Mouse (Mus musculus) CH12.LX (cell line): ENCODE measurements around the gene Gch1. TPM values are rescaled to one million over a fixed set of nuclear protein-coding genes. Genes with fewer than 3 reads are reported as not detected.
A peak's percentile ranks its signal among the peaks of the same experiment; 100 is the strongest.

Source experiments
- DNase-seq: peaks from one replicate; pipeline ENCODE4 v3.0.0-alpha.2; 2013; ENCODE audit errors: extremely low read depth
- H3K27ac ChIP-seq: 2 replicates; pipeline ENCODE4 v1.5.1; 2012; ENCODE audit warnings: low read depth, mild to moderate bottlenecking, control low read depth, moderate library complexity; ENCODE audit not compliant: insufficient read depth
- H3K27me3 ChIP-seq: replicated peaks from 2 replicates; pipeline ENCODE3; 2012; ENCODE audit warnings: inconsistent platforms
- H3K36me3 ChIP-seq, 2 experiments: replicated peaks in 1 of 2; 2 replicates each; pipeline versions ENCODE3 to v1.6.1; 2012; ENCODE audit warnings: inconsistent platforms in 1 of 2, low read length in 1 of 2, mild to moderate bottlenecking in 1 of 2, mixed read lengths in 1 of 2, moderate library complexity in 1 of 2; ENCODE audit not compliant: control insufficient read depth in 1 of 2, insufficient read depth in 1 of 2
- H3K4me1 ChIP-seq, 2 experiments: 2 replicates each; pipeline ENCODE4 v1.6.1; 2012; ENCODE audit warnings: inconsistent platforms in 1 of 2, moderate library complexity in 1 of 2; ENCODE audit not compliant: insufficient read depth in 2 of 2, control insufficient read depth in 1 of 2
- H3K4me2 ChIP-seq: 2 replicates; pipeline ENCODE4 v1.6.1; 2012; ENCODE audit warnings: low read depth, mild to moderate bottlenecking, control low read depth; ENCODE audit not compliant: poor library complexity, insufficient read depth, severe bottlenecking
- H3K4me3 ChIP-seq, 3 experiments: fragments of 150-350 bp in 1 of 3; sonication (generic) in 1 of 3; replicated peaks in 1 of 3; 2 replicates each; pipeline versions ENCODE3 to v1.5.1; 2011 to 2012; ENCODE audit warnings: low read depth in 2 of 3, low read length in 2 of 3, mild to moderate bottlenecking in 2 of 3, moderate library complexity in 2 of 3, control low read depth in 1 of 3, improper control_type of control experiment in 1 of 3, inconsistent platforms in 1 of 3, mixed read lengths in 1 of 3; ENCODE audit not compliant: poor library complexity in 1 of 3
- H3K79me2 ChIP-seq: replicated peaks from 2 replicates; pipeline ENCODE4 v1.6.1; 2012; ENCODE audit warnings: mild to moderate bottlenecking, moderate library complexity; ENCODE audit not compliant: control insufficient read depth, poor library complexity, insufficient read depth, severe bottlenecking; ENCODE audit errors: extremely low read depth
- H3K9ac ChIP-seq: 2 replicates; pipeline ENCODE4 v1.6.1; 2012; ENCODE audit warnings: low read depth, mild to moderate bottlenecking, control low read depth, moderate library complexity; ENCODE audit not compliant: insufficient read depth
- H3K9me3 ChIP-seq: replicated peaks from 2 replicates; pipeline ENCODE3; 2012; ENCODE audit warnings: low read length, inconsistent platforms, mixed read lengths
- BHLHE40 ChIP-seq: IDR thresholded peaks from 2 replicates; pipeline ENCODE4 v1.6.1; 2011; ENCODE audit warnings: mild to moderate bottlenecking, low read depth, low read length, improper control_type of control experiment
- CTCF ChIP-seq, 2 experiments: IDR thresholded peaks in 1 of 2; conservative IDR thresholded peaks in 1 of 2; 2 replicates each; pipeline ENCODE4 v1.5.1; 2011 to 2012; ENCODE audit warnings: low read depth in 2 of 2, low read length in 2 of 2, improper control_type of control experiment in 1 of 2, inconsistent platforms in 1 of 2, mild to moderate bottlenecking in 1 of 2, moderate library complexity in 1 of 2
- E2F4 ChIP-seq: IDR thresholded peaks from 2 replicates; pipeline ENCODE4 v1.6.1; 2011; ENCODE audit warnings: low read depth, low read length, improper control_type of control experiment; ENCODE audit not compliant: insufficient replicate concordance
- ELF1 ChIP-seq: IDR thresholded peaks from 2 replicates; pipeline ENCODE4 v1.6.1; 2014; ENCODE audit warnings: low read depth, mild to moderate bottlenecking, inconsistent platforms, low read length, improper control_type of control experiment
- EP300 ChIP-seq: IDR thresholded peaks from 2 replicates; pipeline ENCODE4 v1.6.1; 2011; ENCODE audit warnings: low read length, improper control_type of control experiment
- ETS1 ChIP-seq: conservative IDR thresholded peaks from 2 replicates; pipeline ENCODE4 v1.6.1; 2012; ENCODE audit warnings: low read depth, mild to moderate bottlenecking, inconsistent platforms, low read length, improper control_type of control experiment, moderate library complexity
- GABPA ChIP-seq: IDR thresholded peaks from 2 replicates; pipeline ENCODE4 v1.6.1; 2012; ENCODE audit warnings: low read depth, low read length, improper control_type of control experiment, inconsistent platforms; ENCODE audit not compliant: insufficient replicate concordance
- JUN ChIP-seq: IDR thresholded peaks from 2 replicates; pipeline ENCODE4 v1.6.1; 2011; ENCODE audit warnings: low read depth, mild to moderate bottlenecking, low read length, improper control_type of control experiment, moderate library complexity; ENCODE audit not compliant: insufficient read depth
- JUND ChIP-seq: conservative IDR thresholded peaks from 2 replicates; pipeline ENCODE4 v1.6.1; 2011; ENCODE audit warnings: low read depth, low read length, improper control_type of control experiment
- KAT2A ChIP-seq: IDR thresholded peaks from 2 replicates; pipeline ENCODE4 v1.6.1; 2012; ENCODE audit warnings: low read length, improper control_type of control experiment, inconsistent platforms; ENCODE audit not compliant: insufficient replicate concordance
- MAX ChIP-seq: IDR thresholded peaks from 2 replicates; pipeline ENCODE4 v1.6.1; 2011; ENCODE audit warnings: low read length, improper control_type of control experiment
- MAZ ChIP-seq: IDR thresholded peaks from 2 replicates; pipeline ENCODE4 v1.6.1; 2012; ENCODE audit warnings: low read depth, mild to moderate bottlenecking, inconsistent platforms, low read length, improper control_type of control experiment, moderate library complexity
- MEF2A ChIP-seq: IDR thresholded peaks from 2 replicates; pipeline ENCODE4 v1.6.1; 2014; ENCODE audit warnings: low read depth, mild to moderate bottlenecking, inconsistent platforms, low read length, improper control_type of control experiment, borderline replicate concordance
- MXI1 ChIP-seq: IDR thresholded peaks from 2 replicates; pipeline ENCODE4 v1.6.1; 2011; ENCODE audit warnings: mild to moderate bottlenecking, low read depth, low read length, improper control_type of control experiment
- MYC ChIP-seq: IDR thresholded peaks from 2 replicates; pipeline ENCODE4 v1.6.1; 2011; ENCODE audit warnings: low read depth, mild to moderate bottlenecking, improper control_type of control experiment, low read length
- NELFE ChIP-seq: IDR thresholded peaks from 2 replicates; pipeline ENCODE4 v1.6.1; 2011; ENCODE audit warnings: low read depth, low read length, improper control_type of control experiment
- NRF1 ChIP-seq: IDR thresholded peaks from 2 replicates; pipeline ENCODE4 v1.6.1; 2014; ENCODE audit warnings: low read depth, mild to moderate bottlenecking, inconsistent platforms, low read length, improper control_type of control experiment, moderate library complexity
- PAX5 ChIP-seq: IDR thresholded peaks from 2 replicates; pipeline ENCODE4 v1.6.1; 2012; ENCODE audit warnings: low read length, inconsistent platforms, mixed read lengths
- POLR2A ChIP-seq: IDR thresholded peaks from 2 replicates; pipeline ENCODE4 v1.6.1; 2011; ENCODE audit warnings: low read depth, mild to moderate bottlenecking, improper control_type of control experiment, low read length
- POLR2AphosphoS2 ChIP-seq: IDR thresholded peaks from 2 replicates; pipeline ENCODE4 v1.6.1; 2011; ENCODE audit warnings: low read depth, low read length, improper control_type of control experiment
- RAD21 ChIP-seq: IDR thresholded peaks from 2 replicates; pipeline ENCODE4 v1.6.1; 2011; ENCODE audit warnings: low read depth, mild to moderate bottlenecking, low read length, improper control_type of control experiment, moderate library complexity
- RCOR1 ChIP-seq: conservative IDR thresholded peaks from 2 replicates; pipeline ENCODE4 v1.6.1; 2012; ENCODE audit warnings: low read depth, mild to moderate bottlenecking, inconsistent platforms, low read length, improper control_type of control experiment
- SIN3A ChIP-seq: IDR thresholded peaks from 2 replicates; pipeline ENCODE4 v1.6.1; 2012; ENCODE audit warnings: low read length, improper control_type of control experiment, inconsistent platforms
- TBP ChIP-seq: conservative IDR thresholded peaks from 2 replicates; pipeline ENCODE4 v1.6.1; 2011; ENCODE audit warnings: low read depth, low read length, improper control_type of control experiment
- TCF12 ChIP-seq: IDR thresholded peaks from 2 replicates; pipeline ENCODE4 v1.6.1; 2014; ENCODE audit warnings: low read depth, mild to moderate bottlenecking, inconsistent platforms, low read length, improper control_type of control experiment
- UBTF ChIP-seq: IDR thresholded peaks from 2 replicates; pipeline ENCODE4 v1.6.1; 2012; ENCODE audit warnings: low read depth, mild to moderate bottlenecking, inconsistent platforms, low read length, improper control_type of control experiment, moderate library complexity
- USF1 ChIP-seq: IDR thresholded peaks from 2 replicates; pipeline ENCODE4 v1.6.1; 2014; ENCODE audit warnings: low read depth, mild to moderate bottlenecking, inconsistent platforms, low read length, improper control_type of control experiment
- USF2 ChIP-seq: conservative IDR thresholded peaks from 2 replicates; pipeline ENCODE4 v1.6.1; 2011; ENCODE audit warnings: low read depth, low read length, improper control_type of control experiment
- ZC3H11A ChIP-seq: IDR thresholded peaks from 2 replicates; pipeline ENCODE4 v1.6.1; 2012; ENCODE audit warnings: low read depth, mild to moderate bottlenecking, inconsistent platforms, low read length, improper control_type of control experiment
- ZKSCAN1 ChIP-seq: IDR thresholded peaks from 2 replicates; pipeline ENCODE4 v1.6.1; 2012; ENCODE audit warnings: low read depth, inconsistent platforms, low read length, improper control_type of control experiment, borderline replicate concordance
- ZMIZ1 ChIP-seq: IDR thresholded peaks from 2 replicates; pipeline ENCODE4 v1.6.1; 2012; ENCODE audit warnings: low read depth, mild to moderate bottlenecking, inconsistent platforms, low read length, improper control_type of control experiment
- ZNF384 ChIP-seq: IDR thresholded peaks from 2 replicates; pipeline ENCODE4 v1.6.1; 2012; ENCODE audit warnings: low read depth, low read length, improper control_type of control experiment, inconsistent platforms
- dilution Hi-C: fragments of 300-500 bp; cut with MboI; formaldehyde crosslinking; loops from 2 replicates; pipeline ENCODE4 v1.14.3; 2020; ENCODE audit warnings: low sequenced_read_pairs; ENCODE audit not compliant: extremely low pct_unique_long_range_greater_than_20kb, extremely low pct_ligation_motif_present
- in situ Hi-C: fragments of 300-500 bp; cut with MboI; formaldehyde crosslinking; loops from 3 replicates; pipeline ENCODE4 v1.14.3; 2019; ENCODE audit warnings: low sequenced_read_pairs, low pct_ligation_motif_present, low pct_unique_long_range_greater_than_20kb, mixed read lengths
- polyA plus RNA-seq: library from polyadenylated mRNA; unstranded; fragments of >175 nt; gene quantifications from 2 replicates; pipeline ENCODE4 v1.2.1, GENCODE M21; 2012; ENCODE audit warnings: low read depth; ENCODE audit not compliant: insufficient read length
- total RNA-seq, 2 experiments: library from RNA; depleted of rRNA; stranded (reverse); fragments of 300-350 nt in 1 of 2; fragments of >200 nt in 1 of 2; gene quantifications; 2 replicates each; pipeline ENCODE4 v1.2.3; 2012 to 2014

The Gch1 gene
- total RNA-seq (2012; rRNA removed): 3.1 and 5.7 TPM in 2 replicates
- total RNA-seq (2014; rRNA removed): 6.4 and 6.5 TPM in 2 replicates
- polyA plus RNA-seq: 5.2 and 5.7 TPM in 2 replicates

GRCm38 (mm10) chr14:47188848-47189634 lies at the start of gene Gch1:
Gch1 (minus strand) TSS chr14:47189413.
- Histone ChIP-seq H3K27me3 (no peaks in the 10 kb centered on the region), H3K4me3 (peak within 1 kb of the TSS; percentile 64 to 80 (median 69)), H3K27ac (no peak within 1 kb of the TSS), H3K4me2 (peak within 1 kb of the TSS; percentile 80), H3K79me2 (no peaks in the 10 kb centered on the region), H3K4me1 (peaks cover 0 to 16% of the 10 kb centered on the region in 2 experiments; a peak in 2 of 4 replicates), H3K36me3 (peaks cover 0 to under 1% of the 10 kb centered on the region in 2 experiments), H3K9me3 (no peaks in the 10 kb centered on the region), H3K9ac (peak within 1 kb of the TSS; percentile 56)
- dilution Hi-C loops: no loop called here
- in situ Hi-C loops: no loop called here
- TF ChIP-seq SIN3A: peak; percentile 59; the same call in 1 of the 2 replicates
- TF ChIP-seq MAZ: no peak; the same call in 1 of the 2 replicates
- peak; percentile 83 for TF ChIP-seq NELFE
- TF ChIP-seq MXI1: peak; percentile 41; the same call in 1 of the 2 replicates
- no peak for TF ChIP-seq RAD21
- TF ChIP-seq POLR2A: peak; percentile 87
- TF ChIP-seq ETS1: no peak
- TF ChIP-seq POLR2AphosphoS2: no peak
- no peak for TF ChIP-seq USF2
- no peak for TF ChIP-seq JUN
- no peak for TF ChIP-seq JUND
- no peak for TF ChIP-seq E2F4
- TF ChIP-seq BHLHE40: no peak
- no peak for TF ChIP-seq RCOR1
- TF ChIP-seq PAX5: no peak
- no peak for TF ChIP-seq NRF1
- no peak for TF ChIP-seq USF1
- no peak for TF ChIP-seq MYC
- no peak for TF ChIP-seq ELF1
- no peak for TF ChIP-seq ZC3H11A
- no peak for TF ChIP-seq EP300
- TF ChIP-seq KAT2A: no peak
- TF ChIP-seq TBP: peak; percentile 77; the same call in 1 of the 2 replicates
- peak; percentile 85 for TF ChIP-seq UBTF
- TF ChIP-seq TCF12: peak; percentile 64
- peak; percentile 43; the same call in 1 of the 2 replicates for TF ChIP-seq MEF2A
- TF ChIP-seq MAX: no peak
- TF ChIP-seq ZNF384: no peak
- TF ChIP-seq CTCF (conservative IDR thresholded peaks at IDR 0.05 in 1 of 2, IDR thresholded peaks at IDR 0.05 in 1 of 2; ENCODE audit: low read depth in 2 of 2, low read length in 2 of 2): 0 out of 4 replicates have a peak, but pooled peaks of 1 of the 2 experiments have one; percentile 18
- peak; percentile 89 for TF ChIP-seq ZMIZ1
- no peak for TF ChIP-seq ZKSCAN1
- no peak for TF ChIP-seq GABPA
- peak; percentile 77 for DNase-seq
